Mouse (Mus musculus) thymus, adult 2 months (tissue): ENCODE measurements around the gene Prss42.

Experiments used
- CTCF ChIP-seq: fragments of 200-500 bp; IDR thresholded peaks from 2 replicates; pipeline ENCODE4 v1.5.1; 2012; ENCODE audit warnings: mild to moderate bottlenecking, control low read depth, low read length, moderate library complexity, borderline replicate concordance; ENCODE audit not compliant: control insufficient read depth, poor library complexity, insufficient read depth; ENCODE audit errors: extremely low read depth
- POLR2A ChIP-seq: fragments of 200-500 bp; IDR thresholded peaks from 2 replicates; pipeline ENCODE4 v1.6.1; 2012; ENCODE audit warnings: mild to moderate bottlenecking, low read length, control low read depth, moderate library complexity; ENCODE audit not compliant: control insufficient read depth, poor library complexity, insufficient read depth; ENCODE audit errors: extremely low read depth

DNA sequence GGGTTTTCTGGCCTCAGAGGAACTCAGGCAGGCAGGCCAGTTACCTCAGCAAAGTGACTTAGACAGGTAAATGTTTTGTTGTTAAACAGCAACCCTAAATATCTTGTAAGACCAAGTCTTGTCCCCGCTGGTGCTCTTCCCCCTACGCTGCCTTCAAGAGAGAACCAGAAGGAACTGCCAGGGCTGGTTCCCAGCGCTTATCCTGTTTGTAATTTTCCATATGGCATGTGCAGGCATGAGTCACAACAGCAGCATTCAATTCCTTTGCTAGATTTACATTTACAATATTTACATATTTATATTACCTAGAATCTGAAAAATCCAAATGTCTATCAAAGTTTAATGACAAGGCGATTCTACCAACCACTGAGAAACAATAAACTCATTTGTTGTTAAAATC, 12.1 kb downstream of the Prss42 start:
- TF ChIP-seq POLR2A (no peak), CTCF (no peak)
